Mouse (Mus musculus): ENCODE results near the gene Nr1h2. TPM values are rescaled to one million over a fixed set of nuclear protein-coding genes. Genes with fewer than 3 reads are reported as not detected.

Nr1h2 gene
- polyA plus RNA-seq, 1 experiment from 2014 or later: 80.6 TPM

DNA sequence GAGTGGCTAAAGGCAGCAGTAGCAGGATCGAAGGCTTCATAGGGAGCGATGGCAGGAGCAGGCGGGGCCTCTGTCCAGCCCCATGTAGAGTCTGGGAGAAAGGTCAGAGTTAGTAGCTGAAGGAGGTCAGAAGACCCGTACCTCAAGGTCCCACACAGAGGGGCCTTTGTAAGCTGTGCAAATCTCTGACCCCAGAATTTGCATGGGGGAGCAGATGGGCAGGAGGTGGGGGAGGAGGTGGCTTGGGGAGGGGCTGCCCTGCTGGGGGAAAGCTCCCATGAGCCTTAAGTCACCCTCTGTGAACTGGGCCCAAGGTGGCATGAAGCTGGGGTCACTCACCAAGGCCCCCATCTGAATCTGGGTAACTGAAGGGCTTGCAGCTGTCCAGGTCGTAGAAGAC is 24.2 kb downstream of the Nr1h2 start:
- TF ChIP-seq CTCF (IDR thresholded peaks at IDR 0.05; ENCODE audit: low read depth): no peak
- Histone ChIP-seq H3K9ac (ENCODE audit: low read depth, low read length) (no peak overlapping the region), H3K36me3 (ENCODE audit: insufficient read depth, low read length) (no peaks in the 10 kb centered on the region; the same call in 1 of the 2 replicates), H3K4me1 (replicated peaks; ENCODE audit: insufficient read depth, low read length) (no peaks in the 10 kb centered on the region), H3K9me3 (replicated peaks; ENCODE audit: low read length) (no peaks in the 10 kb centered on the region), H3K27me3 (ENCODE audit: insufficient read depth, low read length) (no peaks in the 10 kb centered on the region), H3K27ac (no peak overlapping the region), H3K4me2 (ENCODE audit: low read length) (no peak overlapping the region), H3K4me3 (replicated peaks; ENCODE audit: low read depth, low read length) (no peak overlapping the region)
- ATAC-seq (replicated peaks; ENCODE audit: low FRiP score, low read depth) (no peak), DNase-seq (ENCODE audit: low spot score) (no peak)
- WGBS: 64% methylated on average over 5 of the region's 5 CpGs

DNA sequence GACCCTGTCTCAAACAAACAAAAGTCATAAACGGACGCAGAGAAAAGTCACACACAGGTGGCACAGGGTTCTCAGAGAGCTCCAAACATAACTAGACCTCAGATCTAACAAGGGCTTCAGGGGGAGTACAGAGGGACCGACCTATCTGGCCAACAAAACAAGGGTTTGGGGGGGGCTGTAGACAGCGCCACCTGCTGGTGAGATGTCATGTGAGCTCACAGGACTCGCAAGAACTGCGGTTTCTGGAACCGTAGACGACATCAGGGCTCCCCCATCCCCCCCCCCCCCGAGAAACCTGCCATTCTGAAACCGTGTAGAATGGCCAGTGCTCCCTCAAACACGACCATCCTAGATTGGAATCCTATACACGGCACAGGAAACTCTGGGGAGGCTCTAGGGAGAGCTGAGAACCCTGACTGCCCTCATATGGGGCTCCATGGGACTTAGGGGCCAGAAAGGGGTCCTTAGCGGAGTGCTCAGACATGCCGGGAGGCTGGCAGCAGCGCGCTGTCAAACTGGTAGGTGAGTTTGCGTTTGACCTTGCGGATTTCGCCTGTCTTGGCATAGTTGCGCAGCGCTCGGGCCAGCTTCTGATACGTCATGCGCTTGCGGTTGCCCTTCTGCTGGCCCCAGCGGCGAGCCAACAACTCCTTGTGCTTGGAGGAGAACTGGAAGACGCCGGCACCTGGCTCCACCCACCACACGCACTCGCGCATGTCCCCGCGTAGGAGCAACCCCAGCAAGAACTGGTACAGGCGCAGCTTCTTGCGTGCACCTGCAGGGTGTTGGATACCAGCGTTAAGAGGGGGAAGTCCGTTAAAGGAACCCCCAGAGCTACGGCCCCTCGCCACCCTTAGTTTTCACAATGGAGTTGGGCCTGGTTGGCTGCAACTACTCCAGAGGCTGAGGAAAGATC is 26.0 kb downstream of the Nr1h2 start:
- H3K36me3 ChIP-seq (ENCODE audit: insufficient read depth, low read length): no peaks in the 10 kb centered on the region
- no peaks in the 10 kb centered on the region for H3K4me1 ChIP-seq (replicated peaks; ENCODE audit: insufficient read depth, low read length)
- TF ChIP-seq CTCF (IDR thresholded peaks at IDR 0.05; ENCODE audit: low read depth): peak; percentile 79
- whole genome bisulfite sequencing: 7% methylated on average over 40 of the region's 40 CpGs
- peak overlapping the region; percentile 62 for H3K4me2 ChIP-seq (ENCODE audit: low read length)
- ATAC-seq (replicated peaks; ENCODE audit: low FRiP score, low read depth) (peak; percentile 78), DNase-seq (ENCODE audit: low spot score) (peak; percentile 72)
- H3K27me3 ChIP-seq (ENCODE audit: insufficient read depth, low read length): no peaks in the 10 kb centered on the region
- H3K4me3 ChIP-seq (replicated peaks; ENCODE audit: low read depth, low read length): peak overlapping the region; percentile 19
- no peaks in the 10 kb centered on the region for H3K9me3 ChIP-seq (replicated peaks; ENCODE audit: low read length)
- peak overlapping the region; percentile 53 for H3K9ac ChIP-seq (ENCODE audit: low read depth, low read length)
- H3K27ac ChIP-seq: peak overlapping the region; percentile 70

DNA sequence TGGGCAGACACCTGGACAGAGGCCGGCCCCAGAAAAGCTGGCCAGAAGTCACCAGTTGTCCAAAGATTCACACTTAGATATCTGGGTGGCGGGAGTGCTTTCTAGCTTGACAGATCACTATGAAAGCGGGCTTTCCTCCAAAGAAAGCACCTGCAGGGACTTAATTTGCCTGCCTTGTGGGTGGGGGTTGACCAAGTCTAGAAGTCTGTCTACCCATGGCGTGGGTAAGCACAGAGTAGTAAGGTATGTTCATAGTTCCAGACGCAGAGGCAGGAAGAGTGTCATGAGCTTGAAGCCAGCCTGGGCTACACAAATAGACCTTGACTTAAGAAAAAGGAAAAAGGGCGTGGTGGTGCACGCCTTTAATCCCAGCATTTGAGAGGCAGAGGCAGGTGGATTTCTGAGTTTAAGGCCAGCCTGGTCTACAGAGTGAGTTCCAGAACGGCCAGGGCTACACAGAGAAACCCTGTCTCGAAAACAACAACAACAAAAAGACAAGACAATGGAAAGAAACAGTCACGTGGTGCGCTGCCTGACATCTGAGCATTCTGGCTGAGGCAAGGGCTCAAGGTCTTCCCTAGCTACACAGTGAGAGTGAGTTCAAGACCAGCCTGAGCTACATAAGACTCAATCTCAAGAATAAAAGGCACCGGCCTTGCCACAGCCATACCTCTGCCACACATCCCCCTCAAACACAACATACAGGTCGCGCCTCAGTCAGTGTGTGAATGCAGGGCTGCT is 27.2 kb downstream of the Nr1h2 start:
- 0 out of 2 replicates have a peak, but pooled peaks cover 7% of the 10 kb centered on the region for H3K27me3 ChIP-seq (ENCODE audit: insufficient read depth, low read length)
- no peaks in the 10 kb centered on the region for H3K4me1 ChIP-seq (replicated peaks; ENCODE audit: insufficient read depth, low read length)
- H3K9ac ChIP-seq (ENCODE audit: low read depth, low read length): no peak overlapping the region
- no peak for ATAC-seq (replicated peaks; ENCODE audit: low FRiP score, low read depth)
- H3K4me3 ChIP-seq (replicated peaks; ENCODE audit: low read depth, low read length): no peak overlapping the region
- no peak for DNase-seq (ENCODE audit: low spot score)
- no peak overlapping the region for H3K4me2 ChIP-seq (ENCODE audit: low read length)
- no peak for TF ChIP-seq CTCF (IDR thresholded peaks at IDR 0.05; ENCODE audit: low read depth)
- no peak overlapping the region for H3K27ac ChIP-seq
- WGBS: 87% methylated on average over 14 of the region's 14 CpGs
- no peaks in the 10 kb centered on the region for H3K9me3 ChIP-seq (replicated peaks; ENCODE audit: low read length)
- no peaks in the 10 kb centered on the region for H3K36me3 ChIP-seq (ENCODE audit: insufficient read depth, low read length)

DNA sequence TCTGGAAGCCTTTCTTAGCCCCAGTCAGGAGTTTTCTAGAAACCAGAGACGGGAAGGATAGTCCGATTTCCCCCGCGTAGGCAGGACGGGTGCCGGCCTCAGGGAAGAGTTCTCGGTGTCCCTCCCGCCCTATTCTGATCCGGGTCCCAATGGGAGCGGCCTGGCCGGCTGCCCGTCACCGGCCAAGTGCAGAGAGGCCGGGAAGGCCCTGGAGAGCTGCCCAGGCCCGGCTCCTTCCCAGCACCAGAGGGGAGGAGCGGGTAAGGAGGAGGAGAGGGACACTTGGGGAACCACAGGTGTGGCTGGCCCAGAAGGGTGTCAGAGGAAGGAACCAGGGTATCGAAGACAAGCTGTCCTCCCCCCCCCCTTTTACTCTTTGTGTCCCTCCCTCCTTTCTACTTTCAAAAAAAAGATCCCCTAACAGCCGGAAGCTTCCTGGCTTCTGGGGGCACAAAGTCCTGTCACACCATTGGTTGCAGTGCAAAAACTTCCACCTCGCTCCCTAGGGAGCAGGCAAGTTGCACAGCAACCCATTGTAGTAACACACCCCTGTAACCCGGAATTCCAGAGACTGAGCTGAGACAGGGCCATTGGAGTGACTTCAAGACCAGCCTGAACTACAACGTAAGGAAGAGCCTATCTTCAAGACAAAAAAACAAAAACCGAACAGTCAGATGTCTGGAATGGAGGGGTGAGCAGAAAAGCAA is 28.5 kb downstream of the Nr1h2 start:
- WGBS: 18% methylated on average over 22 of the region's 22 CpGs
- Histone ChIP-seq H3K4me2 (ENCODE audit: low read length) (peak overlapping the region; percentile 48), H3K36me3 (ENCODE audit: insufficient read depth, low read length) (no peaks in the 10 kb centered on the region), H3K9ac (ENCODE audit: low read depth, low read length) (peak overlapping the region; percentile 43; the same call in 1 of the 2 replicates), H3K4me1 (replicated peaks; ENCODE audit: insufficient read depth, low read length) (no peaks in the 10 kb centered on the region), H3K27me3 (ENCODE audit: insufficient read depth, low read length) (0 out of 2 replicates have a peak, but pooled peaks cover 7% of the 10 kb centered on the region), H3K27ac (no peak overlapping the region), H3K9me3 (replicated peaks; ENCODE audit: low read length) (no peaks in the 10 kb centered on the region), H3K4me3 (replicated peaks; ENCODE audit: low read depth, low read length) (no peak overlapping the region)
- DNase-seq (ENCODE audit: low spot score): peak; percentile 57
- TF ChIP-seq CTCF (IDR thresholded peaks at IDR 0.05; ENCODE audit: low read depth): no peak
- ATAC-seq (replicated peaks; ENCODE audit: low FRiP score, low read depth): 0 out of 2 replicates have a peak, but pooled peaks have one; percentile 30

DNA sequence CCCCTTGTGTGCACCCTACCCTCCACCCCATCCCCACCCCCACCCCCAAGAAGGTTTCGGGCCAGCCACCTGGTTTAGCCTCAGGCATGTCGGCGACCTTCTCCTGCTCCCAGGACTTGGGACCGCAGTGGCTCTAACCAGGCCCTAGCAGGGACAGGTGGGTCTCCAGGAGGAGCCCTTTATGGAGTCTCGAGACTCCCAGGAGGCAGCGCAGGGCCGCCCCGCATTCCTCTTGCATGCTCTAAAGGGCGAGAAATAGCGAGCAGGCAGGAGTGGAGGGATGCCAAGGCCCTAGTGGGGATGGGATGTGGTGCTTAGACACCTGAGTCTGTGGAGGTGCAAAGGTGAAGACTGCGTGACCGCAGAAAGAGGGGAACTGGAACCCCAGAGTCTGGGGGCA is 29.2 kb downstream of the Nr1h2 start, which contains the start of gene Mybpc2:
TSS of gene Mybpc2 (minus strand) at position 155 of the 400 bp plus-strand sequence.
- TF ChIP-seq CTCF (IDR thresholded peaks at IDR 0.05; ENCODE audit: low read depth): no peak
- H3K27me3 ChIP-seq (ENCODE audit: insufficient read depth, low read length): 0 out of 2 replicates have a peak, but pooled peaks cover 7% of the 10 kb centered on the region

More for the DNA sequence above, 29.2 kb downstream of the Nr1h2 start, which contains the start of gene Mybpc2:
- Histone ChIP-seq H3K4me3 (replicated peaks; ENCODE audit: low read depth, low read length) (no peak within 1 kb of the TSS), H3K36me3 (ENCODE audit: insufficient read depth, low read length) (no peaks in the 10 kb centered on the region), H3K4me1 (replicated peaks; ENCODE audit: insufficient read depth, low read length) (no peaks in the 10 kb centered on the region), H3K27ac (no peak within 1 kb of the TSS), H3K9ac (ENCODE audit: low read depth, low read length) (peak within 1 kb of the TSS; percentile 43; the same call in 1 of the 2 replicates), H3K9me3 (replicated peaks; ENCODE audit: low read length) (no peaks in the 10 kb centered on the region), H3K4me2 (ENCODE audit: low read length) (peak within 1 kb of the TSS; percentile 48)
- 27% methylated on average over 12 of the region's 12 CpGs for WGBS
- ATAC-seq (replicated peaks; ENCODE audit: low FRiP score, low read depth) (no peak), DNase-seq (ENCODE audit: low spot score) (no peak)
